Mouse (Mus musculus) liver, adult (tissue): ENCODE measurements around the gene Pde1c.

Source experiments
- GATA4 ChIP-seq: IDR thresholded peaks from 2 replicates; pipeline ENCODE4 v1.6.1; 2014; ENCODE audit warnings: mild to moderate bottlenecking, low read length; ENCODE audit not compliant: insufficient replicate concordance

Gene Pde1c

GRCm38 (mm10) chr6:56289307-56289706 is 279.6 kb downstream of the Pde1c start:
- TF ChIP-seq GATA4, result no peak

GRCm38 (mm10) chr6:56284821-56285220 is 284.1 kb downstream of the Pde1c start:
- TF ChIP-seq GATA4, result no peak

DNA sequence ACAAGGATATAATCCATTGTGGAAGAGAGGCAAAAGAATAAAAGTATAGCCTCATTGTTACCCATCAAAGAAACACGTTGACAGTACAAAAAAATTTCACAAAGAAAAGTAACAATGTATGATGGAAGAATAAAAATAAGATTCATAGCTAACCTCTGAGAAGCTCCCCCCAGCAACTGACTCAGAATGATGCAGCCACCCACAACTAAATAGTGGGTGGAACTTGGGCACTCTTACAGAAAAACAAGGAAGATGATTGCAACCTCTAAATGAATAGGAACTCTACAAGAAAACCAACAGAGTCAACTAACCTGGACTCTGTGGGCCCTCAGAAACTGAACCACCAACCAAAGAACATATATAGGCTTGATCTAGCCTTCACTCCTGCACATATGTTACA is 293.4 kb downstream of the Pde1c start:
- no peak for TF ChIP-seq GATA4

GRCm38 (mm10) chr6:56271741-56272140 is 297.2 kb downstream of the Pde1c start:
- TF ChIP-seq GATA4, result no peak

DNA sequence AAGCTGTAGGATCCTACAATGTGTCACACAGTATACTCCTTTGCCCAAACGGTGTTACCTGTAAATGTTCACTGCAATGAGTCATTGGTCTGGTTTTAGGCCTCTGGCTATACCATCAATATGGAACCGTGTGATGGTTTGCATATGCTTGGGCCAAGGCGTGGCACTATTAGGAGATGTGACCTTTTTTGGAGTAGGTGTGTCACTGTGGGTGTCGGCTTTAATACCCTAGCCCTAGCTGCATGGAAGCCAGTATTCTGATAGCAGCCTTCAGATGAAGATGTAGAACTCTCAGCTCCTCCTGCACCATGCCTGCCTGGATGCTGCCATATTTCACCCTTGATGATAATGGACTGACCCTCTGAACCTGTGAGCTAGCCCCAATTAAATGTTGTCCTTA is 304.4 kb downstream of the Pde1c start:
- TF ChIP-seq GATA4, result no peak

GRCm38 (mm10) chr6:56260118-56260517 is 308.8 kb downstream of the Pde1c start:
- TF ChIP-seq GATA4, result no peak

GRCm38 (mm10) chr6:56257555-56258297 is 311.2 kb downstream of the Pde1c start:
- TF ChIP-seq GATA4, result no peak

- TF ChIP-seq GATA4, result no peak
Observed at GRCm38 (mm10) chr6:56250091-56250490, 318.8 kb downstream of the Pde1c start.

- TF ChIP-seq GATA4, result no peak
Observed at GRCm38 (mm10) chr6:56191426-56192140, 377.3 kb downstream of the Pde1c start.

DNA sequence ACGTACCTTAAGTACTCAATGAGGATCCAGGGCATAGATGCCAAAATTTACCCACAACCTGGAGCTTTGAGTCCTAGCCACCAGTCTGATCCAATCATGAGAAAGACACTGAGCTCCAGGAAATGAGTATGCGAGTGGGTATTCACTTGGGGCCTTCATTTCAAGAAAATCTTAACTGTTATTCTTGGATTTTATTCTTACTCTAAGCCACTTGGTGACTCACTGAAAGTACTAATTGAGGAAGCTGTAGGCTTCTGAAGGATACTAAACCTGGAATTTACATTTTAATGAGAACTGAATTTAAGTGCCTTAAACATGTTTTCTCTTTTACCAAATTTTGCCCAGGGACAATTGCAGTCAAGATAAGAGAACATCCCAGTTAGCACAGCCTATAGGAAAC is 392.4 kb downstream of the Pde1c start:
- TF ChIP-seq GATA4, result no peak

GRCm38 (mm10) chr6:56172172-56172571 is 396.7 kb downstream of the Pde1c start:
- TF ChIP-seq GATA4, result no peak

- no peak for TF ChIP-seq GATA4
Observed at GRCm38 (mm10) chr6:56168736-56169135, 400.2 kb downstream of the Pde1c start.

- TF ChIP-seq GATA4, result no peak
Observed at GRCm38 (mm10) chr6:56158217-56158616, 410.7 kb downstream of the Pde1c start.

DNA sequence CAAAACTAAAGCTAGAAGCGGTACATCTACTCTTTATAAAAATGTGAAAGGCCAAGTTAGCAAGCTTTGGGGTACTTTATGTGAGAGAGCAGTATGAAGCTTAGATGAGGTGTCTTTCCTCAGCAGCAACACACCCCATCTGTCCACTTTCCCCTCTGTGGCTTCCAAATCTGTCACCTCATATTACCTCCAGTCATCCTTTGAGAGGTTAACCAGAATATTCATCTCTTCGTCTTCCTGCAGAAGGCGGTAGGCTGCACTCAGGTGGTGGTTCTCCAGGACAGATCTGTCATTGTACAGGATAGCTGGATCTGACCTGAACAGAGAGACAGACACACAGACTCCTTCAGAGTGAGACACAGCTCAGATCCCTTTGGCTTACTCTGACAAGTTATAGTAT is 412.1 kb downstream of the Pde1c start:
- no peak for TF ChIP-seq GATA4

DNA sequence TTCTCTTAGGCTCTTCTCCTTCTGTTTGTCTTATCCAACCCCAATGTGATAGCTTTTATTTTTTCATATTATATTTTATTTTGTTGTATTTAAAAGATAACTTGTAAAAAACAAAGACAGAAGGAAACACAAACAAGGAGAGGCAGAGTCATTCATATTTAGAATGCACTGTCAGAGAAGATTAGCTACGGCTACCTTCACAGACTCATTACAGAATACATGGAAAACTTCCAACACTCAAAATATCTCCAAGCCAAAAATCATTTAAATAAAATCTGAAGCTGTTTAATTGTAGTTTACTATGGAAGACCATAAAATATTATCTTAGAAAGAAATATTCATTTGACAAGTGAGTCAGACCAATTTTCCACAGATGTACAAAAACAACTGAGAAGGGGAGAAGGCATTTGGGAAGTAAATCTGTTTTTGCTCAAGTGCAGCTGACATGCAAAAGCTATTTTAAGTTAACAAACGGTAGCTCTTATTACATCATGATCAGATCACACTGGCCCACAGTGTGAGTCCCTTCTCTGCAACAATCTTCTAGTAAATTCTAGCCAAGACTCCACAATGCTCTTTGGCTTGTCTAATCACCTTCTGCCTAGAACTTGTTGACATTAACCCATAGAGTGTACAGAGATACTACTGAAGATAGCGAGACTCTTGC is 438.3 kb downstream of the Pde1c start:
- TF ChIP-seq GATA4, result no peak

DNA sequence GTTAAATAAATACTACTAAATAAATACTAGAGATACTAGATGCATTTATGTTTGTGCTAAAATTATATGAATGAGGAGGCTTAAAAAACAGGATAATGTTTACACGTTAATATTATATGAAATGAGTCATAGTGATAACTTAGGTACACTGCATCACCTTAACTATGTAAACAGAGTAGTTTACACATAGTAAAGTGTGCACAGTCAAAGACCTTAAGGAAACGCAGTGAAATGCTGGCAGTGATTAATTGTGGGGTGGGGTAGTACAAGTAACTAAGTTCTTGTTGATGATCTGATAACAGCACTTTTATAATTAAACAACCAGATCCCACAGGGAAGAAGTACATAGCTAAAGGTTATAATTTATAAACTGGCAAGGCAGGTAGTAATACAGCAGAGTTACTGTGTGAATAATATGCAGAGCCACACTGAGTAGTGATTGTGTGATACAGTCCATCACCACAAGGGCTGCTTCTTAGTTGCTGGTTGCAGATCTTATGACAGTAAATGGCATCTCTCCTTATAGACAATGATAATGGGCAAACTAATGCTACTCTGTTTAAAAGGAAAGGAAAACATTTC is 469.3 kb downstream of the Pde1c start:
- no peak for TF ChIP-seq GATA4
